Mouse (Mus musculus) granulocyte monocyte progenitor cell, adult 5-6 weeks (primary cell): Measurements from ENCODE around the gene Dclk1. TPM values are rescaled to one million over a fixed set of nuclear protein-coding genes. Genes with fewer than 3 reads are reported as not detected.

ENCODE experiments used
- ATAC-seq: replicated peaks from 2 replicates; pipeline ENCODE4 v1.8.0; 2016; ENCODE audit warnings: mild to moderate bottlenecking, moderate TSS enrichment, inconsistent platforms; ENCODE audit not compliant: poor library complexity, severe bottlenecking
- total RNA-seq, 2 experiments: library from RNA; stranded (forward) in 1 of 2; stranded (reverse) in 1 of 2; fragments of 200-712, 200-1000 nt in 1 of 2; fragments of >200 nt in 1 of 2; fragmentation: Nextera tagmentation in 1 of 2; gene quantifications; 2 replicates each; pipeline ENCODE4 v1.2.3; 2014 to 2017

Gene Dclk1
- total RNA-seq, 2 experiments from 2014 or later = not detected

DNA sequence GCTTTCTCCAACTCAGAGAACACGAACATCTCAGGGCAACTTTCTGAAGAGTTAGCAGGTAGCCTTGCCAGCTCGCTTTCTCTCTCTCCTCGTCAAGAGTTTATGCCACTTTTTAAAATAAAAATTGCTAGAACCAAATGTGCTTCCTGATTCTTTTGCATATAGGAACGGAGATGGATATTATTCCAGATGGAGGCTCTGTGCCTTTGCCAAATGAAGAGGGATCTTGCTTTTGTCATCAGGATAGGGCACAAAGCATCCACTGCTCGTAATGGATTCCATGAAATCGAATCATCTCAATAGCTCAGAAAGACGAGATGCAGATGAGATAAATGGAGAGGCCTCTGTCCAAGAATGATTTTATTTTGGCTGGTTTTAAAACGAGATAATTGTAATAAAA lies 201.1 kb downstream of the Dclk1 start:
- no peak for ATAC-seq

DNA sequence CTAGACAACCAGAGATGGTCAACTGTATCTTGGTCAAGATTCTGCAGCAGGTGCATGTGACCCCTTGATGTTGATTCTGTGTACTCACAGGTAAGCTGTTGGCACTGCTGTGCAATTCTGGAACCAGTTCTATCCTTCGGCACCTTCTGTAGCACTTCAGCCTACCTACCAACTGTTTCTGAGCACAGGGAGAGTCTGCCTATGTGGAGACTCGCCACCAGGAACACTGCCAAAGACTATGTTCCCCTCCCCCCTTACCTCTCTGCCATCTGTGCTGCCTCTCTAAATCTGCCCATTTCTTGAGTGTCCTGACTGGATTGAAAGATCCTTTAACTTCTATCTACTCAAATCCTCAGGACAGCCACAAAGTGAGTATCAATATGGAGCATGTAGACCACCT lies 201.6 kb downstream of the Dclk1 start:
- no peak for ATAC-seq

DNA sequence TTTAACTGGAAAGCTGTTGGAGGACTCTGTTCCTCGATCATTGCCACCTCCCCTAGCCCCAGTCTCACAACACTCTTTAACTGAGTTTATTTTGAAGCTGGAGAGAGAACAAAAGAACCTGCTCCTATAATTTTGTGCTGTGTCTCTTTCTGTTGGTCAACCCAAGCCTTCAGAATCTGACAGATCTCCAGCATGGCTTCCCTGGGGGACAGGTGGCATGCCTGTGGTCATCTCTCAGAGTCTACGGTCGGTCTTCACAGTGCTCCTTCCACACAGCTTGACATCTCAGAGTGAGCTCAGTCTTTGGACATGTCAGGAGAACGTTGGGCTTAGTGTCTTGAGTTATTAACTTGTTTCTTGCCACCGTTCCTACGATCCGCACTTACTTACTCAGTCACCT lies 204.5 kb downstream of the Dclk1 start:
- ATAC-seq = no peak

DNA sequence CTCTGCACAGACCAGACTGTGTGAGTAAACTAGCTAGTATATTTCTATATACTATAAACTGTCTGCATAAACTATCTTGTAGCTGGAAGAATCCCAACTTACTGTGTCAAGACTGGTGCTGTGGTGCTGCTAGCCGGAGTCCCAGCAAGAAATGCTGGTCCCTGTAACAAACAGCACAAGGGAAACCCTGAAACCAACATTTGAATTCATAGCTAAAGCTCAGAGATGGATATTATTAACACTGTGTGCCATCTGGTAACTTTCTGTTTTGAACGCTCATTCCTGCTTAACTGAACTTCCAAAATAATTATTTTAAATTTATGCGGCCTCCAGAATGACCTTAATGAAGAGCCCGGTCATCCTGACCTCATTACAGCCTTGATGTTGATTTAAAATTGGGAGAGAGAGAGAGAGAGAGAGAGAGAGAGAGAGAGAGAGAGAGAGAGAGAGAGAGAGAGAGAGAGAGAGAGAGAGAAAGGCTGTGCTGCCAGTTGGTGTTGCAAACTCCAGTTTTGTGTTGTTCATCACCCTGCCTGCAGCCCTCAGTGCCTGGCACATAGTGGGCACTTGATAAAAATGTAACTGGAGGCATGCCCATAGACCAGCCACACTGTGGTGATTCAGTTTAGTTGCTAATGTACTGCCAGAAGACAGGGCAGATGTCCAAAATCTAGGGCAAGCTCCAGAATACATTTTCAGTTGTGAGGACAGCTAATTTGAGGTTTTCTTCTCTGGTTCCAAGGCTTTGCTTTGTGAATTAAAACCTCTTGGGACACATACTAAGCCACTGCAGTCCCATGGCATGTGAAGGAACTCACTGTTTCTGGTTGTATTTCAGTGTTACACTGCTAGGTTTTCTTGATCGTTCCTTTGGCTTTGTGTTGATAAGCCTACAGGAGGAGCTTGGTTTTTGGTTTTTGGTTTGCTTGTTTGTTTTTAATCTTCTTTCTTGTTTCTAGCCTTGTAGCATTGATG lies 205.6 kb downstream of the Dclk1 start:
- no peak for ATAC-seq

DNA sequence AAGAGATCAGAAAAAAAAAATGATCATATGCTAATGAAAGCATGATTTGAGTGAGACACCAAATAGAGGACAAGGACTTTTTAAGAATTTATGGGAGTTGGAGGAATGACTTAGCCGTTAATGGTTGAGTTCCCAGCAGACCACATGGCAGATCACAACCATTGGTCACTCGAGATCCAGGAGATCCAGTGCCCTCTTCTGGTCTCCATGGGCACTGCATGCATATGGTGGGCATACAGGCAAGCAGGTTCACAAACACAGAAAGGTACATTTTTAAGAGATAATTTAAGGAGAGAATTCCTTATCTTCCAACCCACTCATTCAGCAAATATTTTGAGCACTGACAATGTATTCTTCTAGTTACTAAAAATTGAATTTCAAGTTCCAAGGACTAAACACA lies 207.0 kb downstream of the Dclk1 start:
- ATAC-seq = no peak

DNA sequence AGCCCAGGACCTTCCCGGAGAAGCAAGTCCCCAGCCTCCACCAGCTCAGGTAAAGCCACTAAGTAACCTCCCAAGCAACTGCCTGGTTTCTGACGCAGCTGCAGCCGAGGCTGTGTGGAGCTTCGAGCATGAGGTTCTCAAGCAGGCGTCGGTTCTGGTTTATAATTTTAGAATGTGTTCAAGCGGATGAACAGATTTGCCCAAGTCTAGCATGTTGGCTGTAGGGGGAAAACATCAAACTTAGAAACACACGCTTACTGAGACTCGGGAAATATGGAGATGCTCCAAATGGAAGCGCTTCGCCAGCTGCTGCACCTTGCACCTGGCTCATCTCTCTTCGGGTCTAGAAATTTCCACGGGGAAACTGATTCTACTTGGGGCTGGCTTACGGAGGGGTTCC lies 208.9 kb downstream of the Dclk1 start:
- no peak for ATAC-seq

DNA sequence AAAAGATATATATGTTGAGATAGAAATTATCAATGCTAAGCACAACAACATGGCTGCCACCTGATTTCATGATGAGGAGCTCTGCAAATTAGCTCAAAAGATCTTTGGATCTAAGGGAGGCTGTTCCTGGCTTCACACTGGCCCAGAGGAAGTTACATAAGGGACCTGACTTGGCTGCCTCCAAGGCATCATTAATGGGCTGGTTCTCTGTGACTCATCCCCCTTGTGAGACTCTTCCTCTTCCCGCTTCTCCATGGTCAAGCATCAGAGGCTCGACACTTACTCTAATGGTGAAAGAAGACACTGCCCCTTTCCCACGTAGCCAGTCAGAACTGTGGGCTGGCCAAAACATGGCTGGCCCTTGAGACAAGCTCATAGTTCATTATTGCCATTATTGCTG lies 209.7 kb downstream of the Dclk1 start:
- ATAC-seq = no peak

DNA sequence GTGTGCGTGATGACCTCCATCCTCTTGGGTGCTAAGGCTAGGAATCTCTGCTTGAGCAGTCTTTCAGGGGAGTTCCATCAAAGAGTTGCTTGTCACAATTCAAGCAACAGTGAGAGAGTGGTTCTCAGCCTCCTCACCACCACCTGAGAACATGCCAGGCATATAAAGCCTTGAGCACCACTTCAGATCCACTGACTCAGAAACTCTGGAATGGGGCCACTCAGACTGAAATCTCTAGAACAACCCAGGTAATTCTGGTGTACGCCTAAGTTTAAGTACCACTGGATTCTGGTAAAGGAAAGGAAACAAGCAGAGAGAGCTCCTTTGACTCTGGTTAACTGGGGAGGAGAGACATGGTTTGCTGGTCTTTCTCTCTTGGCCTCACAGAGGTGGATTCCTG lies 210.3 kb downstream of the Dclk1 start:
- ATAC-seq = no peak

DNA sequence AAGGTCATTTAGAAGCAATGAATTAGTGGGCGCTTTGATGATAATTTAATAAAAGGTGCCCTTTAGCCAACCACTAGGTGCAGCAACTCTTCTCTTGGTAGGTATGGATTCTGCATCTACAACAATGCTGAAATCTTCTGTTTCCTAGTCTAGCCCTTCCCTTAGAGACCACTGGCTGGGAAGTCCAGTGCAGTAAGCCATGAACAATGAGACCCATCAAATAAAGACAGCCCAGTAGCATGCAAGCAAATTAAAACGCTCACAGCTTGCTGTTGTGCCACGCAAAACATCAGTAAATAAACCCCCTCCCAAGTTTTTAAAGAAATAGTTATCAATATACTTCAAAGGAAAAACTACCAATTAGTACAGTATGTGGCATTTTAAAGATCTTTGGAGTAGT lies 218.9 kb downstream of the Dclk1 start:
- no peak for ATAC-seq

DNA sequence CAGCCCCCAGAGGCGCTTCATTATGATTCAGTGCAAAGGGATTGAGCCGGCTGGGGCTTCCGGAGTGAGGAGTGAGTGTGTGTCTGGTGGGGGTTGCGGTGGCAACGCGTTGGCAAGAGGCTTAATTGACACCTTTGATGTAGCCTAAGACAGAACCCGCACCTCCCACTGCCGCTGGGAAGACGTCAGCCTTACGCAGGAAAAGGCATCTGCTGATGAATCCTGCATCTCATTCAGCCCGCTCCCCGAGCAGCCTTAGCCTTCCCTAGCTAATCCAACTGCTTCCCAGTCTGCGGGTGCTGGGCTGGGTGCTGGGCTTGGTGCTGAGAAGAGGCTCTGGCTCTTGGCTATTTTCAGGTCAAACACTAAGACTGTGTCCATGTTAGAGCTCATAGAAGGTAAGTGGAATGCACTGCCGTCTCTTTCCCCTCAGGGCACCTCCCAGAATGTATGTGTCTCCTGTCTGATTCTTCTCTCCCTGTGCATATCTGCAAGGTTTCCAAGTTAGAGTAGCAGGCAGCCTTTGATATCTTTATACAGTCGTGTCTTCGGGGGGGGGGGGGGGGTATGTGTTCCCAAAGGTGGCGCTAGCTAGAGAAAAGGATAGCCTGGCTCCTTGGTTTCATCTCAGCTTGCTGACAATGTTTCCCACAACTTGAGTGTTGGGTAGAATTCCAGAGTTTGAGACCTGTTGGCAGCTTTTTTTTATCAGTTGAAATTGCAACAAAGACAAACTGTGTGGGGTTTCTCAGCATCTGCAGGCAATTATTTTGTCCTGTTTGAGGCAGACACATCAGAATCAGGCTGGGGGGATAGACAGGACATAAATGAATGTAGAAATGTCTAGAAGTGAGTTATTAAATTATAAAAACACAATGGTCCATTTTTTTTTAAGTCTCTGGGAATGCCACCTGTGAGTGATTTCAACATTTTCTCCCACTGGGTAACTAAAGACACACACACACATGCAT lies 219.8 kb downstream of the Dclk1 start:
- ATAC-seq = no peak

DNA sequence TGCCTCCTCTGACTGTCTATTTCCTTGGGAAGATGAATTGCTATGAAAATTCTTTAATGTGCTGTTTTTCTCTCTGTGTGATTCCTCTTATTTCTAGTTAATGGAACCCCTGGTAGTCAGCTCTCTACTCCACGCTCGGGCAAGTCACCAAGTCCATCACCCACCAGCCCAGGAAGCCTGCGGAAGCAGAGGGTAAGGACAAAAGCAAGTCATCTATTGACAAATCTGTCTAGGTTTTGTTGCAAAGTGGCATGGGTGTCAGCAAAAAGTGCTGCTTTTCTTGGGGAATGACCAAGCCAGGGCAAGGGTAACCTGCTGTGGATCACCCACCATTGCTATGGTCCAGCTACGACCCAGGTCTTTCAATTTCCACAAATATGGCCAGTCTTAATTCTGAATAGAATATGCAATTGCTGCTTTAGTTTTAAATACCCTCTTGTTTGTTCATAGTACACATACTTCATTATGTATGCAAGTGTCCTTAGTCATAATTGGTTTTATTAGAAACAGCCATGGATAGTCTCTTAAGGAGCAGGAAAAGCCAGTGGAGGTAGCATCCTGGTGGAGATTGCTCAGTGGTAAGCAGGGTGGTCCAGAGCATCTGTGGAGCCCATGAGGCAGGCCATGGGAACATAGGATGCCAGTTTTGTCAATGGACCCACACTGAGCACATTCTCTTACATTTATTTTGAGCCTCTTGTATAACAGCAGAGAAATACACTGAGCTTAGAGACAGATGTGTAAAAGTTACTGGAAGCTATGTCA lies 220.9 kb downstream of the Dclk1 start:
- no peak for ATAC-seq

DNA sequence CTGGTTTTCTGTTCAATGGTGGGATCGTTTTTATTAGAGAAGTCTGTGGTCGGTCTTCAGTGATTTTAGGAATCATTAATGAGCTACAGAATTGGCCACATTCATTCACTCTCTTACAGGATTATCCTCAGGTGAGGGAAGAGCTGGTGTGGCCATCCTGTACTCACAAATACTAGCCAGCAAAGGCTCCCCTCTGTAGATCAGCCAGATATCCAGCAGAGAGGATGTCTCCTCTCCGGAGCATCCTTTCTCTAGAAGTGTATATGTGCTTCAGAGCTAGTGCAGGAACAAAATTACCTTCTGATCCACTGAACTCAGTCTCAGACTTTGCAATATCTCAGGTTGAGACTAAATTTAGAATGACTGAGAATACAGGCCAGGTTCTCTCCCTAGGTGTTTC lies 222.1 kb downstream of the Dclk1 start:
- no peak for ATAC-seq

DNA sequence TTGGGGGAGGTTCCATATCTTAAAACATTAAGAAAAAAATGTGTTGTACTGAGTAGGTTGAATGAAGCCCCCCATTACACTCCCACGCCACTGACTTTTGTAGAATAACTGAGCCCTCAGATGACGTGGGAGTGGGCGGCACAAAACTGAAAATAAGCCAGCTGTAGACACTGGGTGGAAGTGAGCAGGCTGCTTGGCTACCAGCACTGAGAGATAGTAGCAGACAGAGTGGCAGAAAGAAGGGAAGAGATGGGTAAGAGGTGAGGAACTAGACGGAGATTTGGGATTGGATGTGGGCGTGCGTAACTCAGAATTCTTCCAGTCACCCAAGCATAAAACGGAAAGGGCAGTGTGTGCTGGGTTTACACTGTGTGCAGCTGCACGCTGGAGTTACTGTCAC lies 223.6 kb downstream of the Dclk1 start:
- no peak for ATAC-seq

DNA sequence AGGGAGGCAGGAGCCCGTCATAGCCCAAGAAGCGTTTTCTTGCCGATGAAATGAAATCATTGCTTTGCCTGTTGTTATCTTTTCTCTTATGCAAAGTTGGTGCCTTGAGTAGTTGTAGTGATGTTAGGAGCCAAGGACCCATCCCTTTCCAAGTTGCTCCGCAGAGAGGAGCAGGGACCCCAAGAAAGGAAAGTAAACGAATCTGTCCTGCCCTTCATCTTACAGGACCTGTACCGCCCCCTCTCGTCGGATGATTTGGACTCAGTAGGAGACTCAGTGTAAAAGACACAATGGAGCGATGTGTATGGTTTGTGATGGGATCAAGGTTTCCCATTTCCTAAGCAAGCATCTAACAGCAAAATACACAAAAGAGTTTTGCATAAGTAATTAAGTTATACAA lies 224.2 kb downstream of the Dclk1 start:
- no peak for ATAC-seq

DNA sequence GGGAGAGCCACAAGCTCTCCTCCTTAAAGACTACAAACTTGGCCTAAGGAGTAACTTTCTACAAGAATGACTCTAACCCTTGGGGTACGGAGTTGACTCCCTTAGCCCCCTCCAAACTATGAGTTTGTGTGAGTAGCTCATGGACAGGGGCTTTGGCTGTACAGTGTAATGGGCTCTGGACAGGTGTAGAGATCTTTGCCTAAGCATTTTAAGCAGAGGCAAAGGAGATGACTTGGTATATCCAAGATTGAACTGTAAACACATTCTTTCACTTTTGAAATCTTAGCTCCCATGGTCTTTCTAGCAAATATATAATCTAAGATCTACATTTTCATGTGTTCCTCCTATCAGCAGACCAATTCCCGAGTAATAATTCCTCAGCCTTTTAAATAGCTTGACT lies 229.9 kb downstream of the Dclk1 start, which contains the start of gene Gm21954:
TSS of gene Gm21954 (minus strand) at position 101 of the 400 bp plus-strand sequence.
- ATAC-seq = no peak

DNA sequence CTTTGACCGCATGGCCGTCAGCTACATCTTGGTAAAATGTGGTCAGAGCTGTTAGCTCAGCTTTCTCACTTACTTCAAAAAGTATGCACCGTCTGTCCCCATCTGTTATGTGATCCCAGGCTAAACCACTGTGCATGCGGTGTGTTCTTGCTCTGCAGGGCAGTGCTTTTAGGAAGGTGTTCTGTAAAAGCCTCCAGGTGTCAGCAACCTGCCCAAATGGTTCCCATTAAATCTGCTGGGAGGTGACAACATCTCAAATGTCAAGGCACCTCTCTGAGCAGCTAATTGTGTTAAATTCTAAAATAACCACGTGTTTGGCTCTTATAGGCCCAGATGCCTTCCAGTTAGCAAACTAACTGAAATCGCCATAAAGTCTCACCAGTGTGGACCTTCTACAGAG lies 231.0 kb downstream of the Dclk1 start:
- no peak for ATAC-seq

DNA sequence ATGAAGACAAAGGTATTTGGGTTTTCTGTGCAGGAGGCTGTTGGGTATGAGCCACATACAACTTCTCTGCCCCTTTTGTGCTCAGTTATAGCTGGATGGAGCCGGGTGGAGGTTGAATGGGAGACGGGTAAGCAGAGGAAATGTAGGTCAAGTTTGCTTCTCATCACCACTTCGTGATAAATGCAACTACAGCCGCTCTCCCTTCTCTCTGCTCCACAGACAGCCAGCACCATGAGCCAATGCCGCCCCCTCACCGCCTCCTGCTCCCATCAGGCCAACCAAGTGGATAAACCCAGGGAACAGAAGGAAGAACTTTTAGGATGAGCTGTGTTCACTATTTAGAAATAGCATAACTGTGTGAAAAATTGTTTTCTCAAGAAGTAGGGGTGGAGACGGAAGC lies 234.5 kb downstream of the Dclk1 start:
- ATAC-seq = no peak

DNA sequence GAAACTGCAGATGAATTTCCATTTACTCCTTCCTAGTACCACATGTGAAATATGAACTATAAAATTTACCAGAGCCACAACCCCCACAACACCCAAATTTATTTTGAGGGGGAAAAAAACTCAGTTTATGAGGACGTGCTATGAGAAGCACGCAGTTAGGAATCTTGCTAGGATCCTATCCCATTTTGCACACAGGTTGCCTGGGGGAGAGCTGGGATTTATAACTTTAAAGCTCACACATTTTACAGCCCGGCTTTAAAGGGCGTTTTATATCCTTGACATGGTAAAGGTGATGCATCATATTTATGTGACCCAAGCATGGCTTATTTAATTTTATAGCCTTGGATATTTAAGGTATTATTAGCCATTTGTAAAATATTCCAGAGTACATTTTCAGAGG lies 237.1 kb downstream of the Dclk1 start:
- ATAC-seq = no peak

DNA sequence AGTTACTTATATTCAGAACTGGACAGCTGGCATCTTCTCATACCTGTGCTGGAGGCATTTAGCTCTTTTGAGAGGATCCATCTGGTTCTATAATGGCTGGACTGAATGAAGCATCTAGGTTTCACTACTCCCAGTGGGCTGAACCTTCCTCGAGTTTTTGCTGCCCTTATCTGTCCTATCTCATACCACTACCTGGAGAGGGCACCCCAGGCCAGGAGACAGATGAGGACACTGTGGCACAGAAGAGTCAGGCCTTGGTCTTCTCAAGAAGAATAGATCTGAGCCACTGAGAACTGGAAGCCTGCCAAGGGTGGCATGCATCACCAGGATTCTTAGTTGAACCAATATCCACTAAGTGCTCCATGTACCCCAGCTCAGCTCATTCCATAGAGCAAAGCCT lies 239.0 kb downstream of the Dclk1 start:
- no peak for ATAC-seq

DNA sequence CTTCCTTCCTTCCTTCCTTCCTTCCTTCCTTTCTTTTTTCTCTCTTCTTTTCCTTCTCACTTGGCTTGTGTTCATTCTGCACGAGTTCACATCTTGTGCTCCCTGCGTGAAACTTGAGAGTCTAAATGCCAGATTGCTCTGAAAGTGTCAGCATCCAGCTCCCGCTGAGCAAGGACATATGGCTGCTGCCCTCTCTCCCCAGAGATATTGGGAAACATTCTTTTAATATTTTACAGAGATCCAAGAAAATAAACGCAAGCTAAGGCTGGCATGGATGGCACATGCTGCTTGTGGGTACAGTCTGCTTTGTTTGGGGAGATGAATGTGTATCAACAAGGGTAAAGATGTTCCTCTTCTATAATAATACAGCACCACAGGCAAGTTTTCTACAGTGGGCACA lies 241.2 kb downstream of the Dclk1 start:
- no peak for ATAC-seq
